In genomic region chr6:146795924-146796545, GRCm38 (mm10) we compare ENCODE assay signal across 8 mouse cellular contexts. TPM values are rescaled to one million over a fixed set of nuclear protein-coding genes. Genes with fewer than 3 reads are reported as not detected.
A peak's percentile ranks its signal among the peaks of the same experiment; 100 is the strongest.
DNase-seq lines count a peak whose midpoint lies in the region.

Gene Arntl2 (plus strand): TSS chr6:146796055.

- DNase-seq in adrenal gland, adult 2 months: peak; percentile 89
- peak; percentile 89 for DNase-seq in embryo, embryonic 10.5 days (ENCODE audit: low spot score)
- DNase-seq in gastrocnemius, postnatal 25 days: peak; percentile 72
- DNase-seq in induced T-regulatory cell, adult 2 months (ENCODE audit: low read depth): peak; percentile 59
- DNase-seq in left cerebral cortex, adult 8-10 months (ENCODE audit: low spot score in 2 of 2): peak; percentile 39 to 43
- DNase-seq in lung, postnatal 4 days: peak; percentile 73 to 81
- DNase-seq in right cerebral cortex, adult 2 months (ENCODE audit: low spot score in 2 of 2): peak; percentile 65 to 76
- DNase-seq in natural killer cell, adult 2 months (ENCODE audit: low spot score in 2 of 2): no peak

RNA-seq across cellular contexts. Expression of gene Arntl2, which starts in this region (rescaled TPM):
- total RNA-seq in adrenal gland, adult 2 months (2021): 1 to 10 TPM; 1.6 TPM
- 6.1 and 8.9 TPM in 2 replicates for polyA plus RNA-seq in adrenal gland, adult 2 months (2012; rRNA removed)
- total RNA-seq in gastrocnemius, postnatal 25 days (2021): 1 to 10 TPM in 1 of 2 experiments, under 1 TPM in 1; 0.61 to 1.2 TPM
- 1 to 10 TPM; 4.8 to 8.5 (median 5.6) TPM for total RNA-seq in left cerebral cortex, adult 8-10 months (2022)

Comparison
In these comparisons a context has a peak if more than half of its experiments do, and no peak if none do; other contexts are left out.
1. DNase-seq: peak in adrenal gland, adult 2 months (single experiment), embryo, embryonic 10.5 days (single experiment), gastrocnemius, postnatal 25 days (single experiment), induced T-regulatory cell, adult 2 months (single experiment), left cerebral cortex, adult 8-10 months (2 of 2), lung, postnatal 4 days (2 of 2) and right cerebral cortex, adult 2 months (2 of 2); none in natural killer cell, adult 2 months (0 of 2).